Mouse (Mus musculus): Measurements from ENCODE around the gene Slc18a2. TPM values are rescaled to one million over a fixed set of nuclear protein-coding genes. Genes with fewer than 3 reads are reported as not detected.

The Slc18a2 gene
- polyA plus RNA-seq, 1 experiment from 2014 or later, result 18.1 TPM

DNA sequence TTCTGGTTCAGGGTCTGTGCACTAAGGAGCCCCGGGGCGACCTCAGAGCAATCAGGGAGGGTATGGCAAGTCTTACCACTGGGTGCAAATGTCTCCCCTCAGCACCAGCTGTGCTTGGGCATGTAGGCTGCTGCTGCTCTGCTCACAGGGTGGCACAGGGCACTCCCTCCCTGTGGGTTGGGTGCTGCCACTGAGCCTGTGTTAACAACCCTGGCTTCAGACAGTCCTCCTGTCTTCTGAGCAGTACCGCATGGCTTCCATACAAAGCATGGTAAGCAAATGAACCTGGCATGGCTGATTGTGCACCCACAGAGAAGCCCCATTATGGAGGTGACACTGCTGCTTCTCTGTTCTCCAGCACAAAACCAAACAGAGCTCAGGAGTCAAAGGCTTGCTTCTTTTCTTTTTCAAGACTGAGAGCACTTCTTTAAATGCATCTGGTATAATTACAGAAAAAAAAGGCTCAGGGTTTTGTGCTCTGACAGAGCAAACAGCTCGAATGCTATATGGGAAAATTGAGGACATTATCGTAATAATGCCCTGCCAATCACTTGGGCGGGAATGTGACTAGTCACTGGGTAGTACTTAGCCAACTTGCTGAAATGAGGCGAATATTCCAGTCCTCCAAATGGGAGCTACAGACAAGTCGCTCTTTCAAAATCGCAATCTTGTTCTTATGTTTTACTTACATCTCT lies 4.3 kb downstream of the Slc18a2 start:
- no peaks in the 10 kb centered on the region for H3K9me3 ChIP-seq (ENCODE audit: control insufficient read depth, low read length)
- H3K27ac ChIP-seq (ENCODE audit: low read depth, low read length), result no peak overlapping the region

DNA sequence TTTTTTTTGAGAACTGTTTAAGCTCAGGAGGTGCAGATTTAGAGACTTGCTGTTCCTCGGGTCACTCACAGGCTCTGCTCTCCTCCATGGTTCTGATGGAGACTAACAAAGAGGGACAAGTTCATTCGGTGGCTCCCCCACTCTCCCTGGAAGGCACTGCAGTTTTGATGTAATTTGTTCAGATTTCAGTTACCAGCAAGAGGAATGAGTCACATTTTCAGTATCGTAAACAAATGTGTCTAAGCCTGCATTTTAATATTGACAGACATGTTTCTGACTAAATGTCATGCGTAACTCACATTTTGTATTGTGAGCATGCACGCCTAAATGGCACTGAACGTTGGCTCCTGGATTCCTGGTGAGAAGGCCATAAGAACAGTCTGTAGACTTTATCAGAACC lies 5.2 kb downstream of the Slc18a2 start:
- H3K36me3 ChIP-seq (ENCODE audit: control insufficient read depth, insufficient read depth, low read length), result no peaks in the 10 kb centered on the region
- H3K27ac ChIP-seq (ENCODE audit: low read depth, low read length), result no peak overlapping the region
- no peak overlapping the region for H3K9ac ChIP-seq (ENCODE audit: low read depth, low read length)
- no peak overlapping the region for H3K4me3 ChIP-seq (ENCODE audit: low read length)
- ATAC-seq, result no peak
- H3K9me3 ChIP-seq (ENCODE audit: control insufficient read depth, low read length), result no peaks in the 10 kb centered on the region
- peaks cover 3% of the 10 kb centered on the region for H3K27me3 ChIP-seq (replicated peaks; ENCODE audit: control insufficient read depth, insufficient read depth, low read length)
- WGBS, result 51% methylated on average over 6 of the region's 6 CpGs
- H3K4me2 ChIP-seq (ENCODE audit: low read length), result no peak overlapping the region
- H3K4me1 ChIP-seq (ENCODE audit: control insufficient read depth, insufficient read depth, low read depth, low read length), result peaks cover 10% of the 10 kb centered on the region

More for the DNA sequence above, 4.3 kb downstream of the Slc18a2 start:
- Histone ChIP-seq H3K36me3 (ENCODE audit: control insufficient read depth, insufficient read depth, low read length) (no peaks in the 10 kb centered on the region), H3K27me3 (replicated peaks; ENCODE audit: control insufficient read depth, insufficient read depth, low read length) (peaks cover 5% of the 10 kb centered on the region), H3K4me2 (ENCODE audit: low read length) (no peak overlapping the region), H3K4me3 (ENCODE audit: low read length) (no peak overlapping the region), H3K4me1 (ENCODE audit: control insufficient read depth, insufficient read depth, low read depth, low read length) (peaks cover 15% of the 10 kb centered on the region), H3K9ac (ENCODE audit: low read depth, low read length) (no peak overlapping the region)
- ATAC-seq, result no peak
- 46% methylated on average over 9 of the region's 9 CpGs for WGBS

DNA sequence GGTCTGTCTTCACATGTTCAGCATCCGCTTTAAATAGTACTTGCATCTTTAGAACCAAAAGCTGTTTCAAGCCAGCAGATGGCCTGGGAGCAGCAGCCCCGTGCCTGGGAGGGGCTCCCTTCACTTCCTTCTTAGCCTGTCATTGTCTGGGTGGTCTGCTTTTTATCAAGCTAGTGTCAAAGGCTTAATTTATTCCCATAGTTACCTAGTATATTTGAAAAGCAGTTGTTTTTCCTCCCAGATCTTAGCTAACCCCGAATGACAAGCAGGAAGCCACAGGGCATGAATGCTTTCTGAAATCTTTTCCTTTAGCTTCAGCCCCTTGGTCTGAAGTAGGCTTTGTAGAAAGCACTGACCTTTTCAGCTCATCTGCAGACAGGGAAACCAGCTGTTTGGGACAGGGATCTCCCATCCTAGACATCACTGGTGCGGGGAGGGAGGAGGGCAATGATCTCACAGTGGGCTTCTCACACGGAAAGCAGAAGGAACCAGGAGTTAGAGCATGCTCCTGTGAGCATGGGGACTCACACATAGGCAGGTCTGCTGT lies 6.8 kb downstream of the Slc18a2 start:
- ATAC-seq, result no peak
- 11% methylated on average over 5 of the region's 5 CpGs for WGBS
- Histone ChIP-seq H3K4me2 (ENCODE audit: low read length) (no peak overlapping the region), H3K27ac (ENCODE audit: low read depth, low read length) (no peak overlapping the region), H3K9me3 (ENCODE audit: control insufficient read depth, low read length) (no peaks in the 10 kb centered on the region), H3K4me3 (ENCODE audit: low read length) (no peak overlapping the region), H3K9ac (ENCODE audit: low read depth, low read length) (no peak overlapping the region), H3K4me1 (ENCODE audit: control insufficient read depth, insufficient read depth, low read depth, low read length) (peaks cover 7% of the 10 kb centered on the region), H3K36me3 (ENCODE audit: control insufficient read depth, insufficient read depth, low read length) (no peaks in the 10 kb centered on the region), H3K27me3 (replicated peaks; ENCODE audit: control insufficient read depth, insufficient read depth, low read length) (no peaks in the 10 kb centered on the region; the same call in 1 of the 2 replicates)

GRCm38 (mm10) chr19:59273190-59273589 lies 12.5 kb downstream of the Slc18a2 start:
- Histone ChIP-seq H3K4me1 (ENCODE audit: control insufficient read depth, insufficient read depth, low read depth, low read length) (no peaks in the 10 kb centered on the region), H3K27ac (ENCODE audit: low read depth, low read length) (no peak overlapping the region), H3K27me3 (replicated peaks; ENCODE audit: control insufficient read depth, insufficient read depth, low read length) (no peaks in the 10 kb centered on the region), H3K4me2 (ENCODE audit: low read length) (no peak overlapping the region), H3K4me3 (ENCODE audit: low read length) (no peak overlapping the region), H3K9me3 (ENCODE audit: control insufficient read depth, low read length) (no peaks in the 10 kb centered on the region), H3K9ac (ENCODE audit: low read depth, low read length) (no peak overlapping the region), H3K36me3 (ENCODE audit: control insufficient read depth, insufficient read depth, low read length) (no peaks in the 10 kb centered on the region)
- no peak for ATAC-seq
- WGBS, result 89% methylated on average over 7 of the region's 7 CpGs

DNA sequence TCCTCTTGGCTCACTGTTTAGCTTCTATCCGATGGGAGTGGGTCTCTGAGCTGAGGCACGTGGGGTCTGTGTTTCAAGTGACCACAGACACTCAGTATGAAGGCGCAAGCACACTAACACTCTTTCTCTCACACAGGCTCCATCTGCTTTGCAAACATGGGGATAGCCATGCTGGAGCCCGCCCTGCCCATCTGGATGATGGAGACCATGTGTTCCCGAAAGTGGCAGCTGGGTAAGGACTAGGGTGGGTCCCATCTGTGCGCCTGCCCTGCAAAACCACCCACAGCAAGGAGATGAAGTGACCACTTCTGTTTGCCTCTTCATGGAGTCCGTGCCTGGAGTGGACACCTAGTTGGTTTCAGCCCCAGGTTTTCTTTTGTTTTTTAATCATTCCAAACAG lies 15.7 kb downstream of the Slc18a2 start:
- Histone ChIP-seq H3K9me3 (ENCODE audit: control insufficient read depth, low read length) (no peaks in the 10 kb centered on the region), H3K4me1 (ENCODE audit: control insufficient read depth, insufficient read depth, low read depth, low read length) (no peaks in the 10 kb centered on the region), H3K4me2 (ENCODE audit: low read length) (no peak overlapping the region), H3K9ac (ENCODE audit: low read depth, low read length) (no peak overlapping the region), H3K36me3 (ENCODE audit: control insufficient read depth, insufficient read depth, low read length) (no peaks in the 10 kb centered on the region), H3K27me3 (replicated peaks; ENCODE audit: control insufficient read depth, insufficient read depth, low read length) (no peaks in the 10 kb centered on the region), H3K4me3 (ENCODE audit: low read length) (no peak overlapping the region), H3K27ac (ENCODE audit: low read depth, low read length) (no peak overlapping the region)
- no peak for ATAC-seq
- 63% methylated on average over 7 of the region's 7 CpGs for WGBS

DNA sequence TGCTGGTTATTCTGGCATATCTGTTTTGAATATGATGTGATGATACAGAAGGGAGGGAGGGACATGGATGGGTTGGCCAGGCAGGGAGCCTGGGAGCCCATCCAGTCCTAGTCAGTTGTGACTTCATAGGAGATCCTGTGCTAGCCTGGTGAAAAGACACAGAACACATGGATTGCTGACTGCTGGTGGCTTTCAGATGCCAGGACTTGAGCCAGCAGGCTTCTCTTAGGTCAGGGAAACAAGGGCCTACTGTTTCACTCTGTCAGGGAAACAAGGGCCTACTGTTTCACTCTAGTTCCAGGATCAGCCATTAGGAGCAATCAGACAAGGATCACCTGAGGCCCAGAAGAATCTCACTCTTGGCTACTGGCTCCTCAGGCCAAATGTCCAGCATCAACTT lies 20.1 kb downstream of the Slc18a2 start:
- H3K36me3 ChIP-seq (ENCODE audit: control insufficient read depth, insufficient read depth, low read length), result no peaks in the 10 kb centered on the region
- H3K4me3 ChIP-seq (ENCODE audit: low read length), result no peak overlapping the region
- no peak overlapping the region for H3K27ac ChIP-seq (ENCODE audit: low read depth, low read length)
- H3K4me1 ChIP-seq (ENCODE audit: control insufficient read depth, insufficient read depth, low read depth, low read length), result no peaks in the 10 kb centered on the region
- no peak for ATAC-seq
- no peak overlapping the region for H3K9ac ChIP-seq (ENCODE audit: low read depth, low read length)
- no peaks in the 10 kb centered on the region for H3K27me3 ChIP-seq (replicated peaks; ENCODE audit: control insufficient read depth, insufficient read depth, low read length)
- no peak overlapping the region for H3K4me2 ChIP-seq (ENCODE audit: low read length)
- H3K9me3 ChIP-seq (ENCODE audit: control insufficient read depth, low read length), result no peaks in the 10 kb centered on the region

- Histone ChIP-seq H3K27ac (ENCODE audit: low read depth, low read length) (no peak overlapping the region), H3K4me2 (ENCODE audit: low read length) (no peak overlapping the region), H3K36me3 (ENCODE audit: control insufficient read depth, insufficient read depth, low read length) (no peaks in the 10 kb centered on the region), H3K9ac (ENCODE audit: low read depth, low read length) (no peak overlapping the region), H3K4me3 (ENCODE audit: low read length) (no peak overlapping the region), H3K9me3 (ENCODE audit: control insufficient read depth, low read length) (no peaks in the 10 kb centered on the region), H3K4me1 (ENCODE audit: control insufficient read depth, insufficient read depth, low read depth, low read length) (no peaks in the 10 kb centered on the region), H3K27me3 (replicated peaks; ENCODE audit: control insufficient read depth, insufficient read depth, low read length) (no peaks in the 10 kb centered on the region)
- WGBS, result 87% methylated on average over 3 of the region's 3 CpGs
- no peak for ATAC-seq
These were observed 21.3 kb downstream of the Slc18a2 start for GRCm38 (mm10) chr19:59282001-59282400.

DNA sequence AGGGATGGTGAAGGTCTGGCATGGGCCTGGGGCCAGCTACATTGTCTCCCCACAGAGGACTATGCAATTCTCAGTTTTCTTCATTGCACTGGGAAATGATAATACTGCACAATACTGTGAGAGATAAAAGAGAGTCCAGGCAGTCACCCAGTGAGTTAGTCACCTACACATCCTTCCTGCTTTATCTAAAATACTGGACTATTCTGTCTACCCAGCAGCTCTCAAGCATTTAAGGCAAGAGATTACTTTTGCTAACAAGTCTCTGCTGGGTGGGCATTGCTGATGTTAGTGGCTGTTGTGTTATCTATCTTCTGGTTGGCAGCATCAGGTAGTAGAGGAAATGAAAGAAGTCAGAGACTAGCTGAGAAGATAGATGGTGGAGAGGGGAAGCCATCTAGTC lies 28.3 kb downstream of the Slc18a2 start:
- no peaks in the 10 kb centered on the region for H3K9me3 ChIP-seq (ENCODE audit: control insufficient read depth, low read length)
- H3K27me3 ChIP-seq (replicated peaks; ENCODE audit: control insufficient read depth, insufficient read depth, low read length), result no peaks in the 10 kb centered on the region
- no peak overlapping the region for H3K4me3 ChIP-seq (ENCODE audit: low read length)
- no peak for ATAC-seq
- no peak overlapping the region for H3K9ac ChIP-seq (ENCODE audit: low read depth, low read length)
- no peak overlapping the region for H3K4me2 ChIP-seq (ENCODE audit: low read length)
- H3K27ac ChIP-seq (ENCODE audit: low read depth, low read length), result no peak overlapping the region
- no peaks in the 10 kb centered on the region for H3K4me1 ChIP-seq (ENCODE audit: control insufficient read depth, insufficient read depth, low read depth, low read length)
- H3K36me3 ChIP-seq (ENCODE audit: control insufficient read depth, insufficient read depth, low read length), result no peaks in the 10 kb centered on the region

DNA sequence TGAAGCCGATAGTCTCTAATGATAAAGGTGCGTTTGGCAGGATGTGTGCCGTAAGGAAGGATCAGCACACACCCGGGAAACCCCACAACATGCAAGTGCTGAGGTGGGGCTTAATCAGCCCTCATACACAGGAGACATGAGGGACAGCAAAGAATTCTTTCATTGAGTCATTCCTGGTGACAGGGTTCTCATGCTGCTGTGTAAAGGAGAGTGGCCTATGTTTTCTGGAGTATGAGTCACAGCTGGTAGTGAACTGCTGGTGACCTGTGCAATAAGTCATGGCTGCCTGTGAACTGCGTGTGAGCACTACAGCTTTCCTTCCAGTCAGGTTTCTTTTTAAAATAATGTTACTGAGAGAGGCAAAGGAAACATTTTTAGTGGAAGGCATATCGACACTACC lies 29.1 kb downstream of the Slc18a2 start:
- Histone ChIP-seq H3K9me3 (ENCODE audit: control insufficient read depth, low read length) (no peaks in the 10 kb centered on the region), H3K27ac (ENCODE audit: low read depth, low read length) (no peak overlapping the region), H3K4me1 (ENCODE audit: control insufficient read depth, insufficient read depth, low read depth, low read length) (no peaks in the 10 kb centered on the region), H3K9ac (ENCODE audit: low read depth, low read length) (no peak overlapping the region), H3K36me3 (ENCODE audit: control insufficient read depth, insufficient read depth, low read length) (no peaks in the 10 kb centered on the region), H3K4me2 (ENCODE audit: low read length) (no peak overlapping the region), H3K27me3 (replicated peaks; ENCODE audit: control insufficient read depth, insufficient read depth, low read length) (no peaks in the 10 kb centered on the region), H3K4me3 (ENCODE audit: low read length) (no peak overlapping the region)
- ATAC-seq, result no peak
- WGBS, result 85% methylated on average over 6 of the region's 6 CpGs
